Mouse (Mus musculus) myocyte (in vitro differentiated cells): ENCODE measurements around the gene Gm20388. TPM values are rescaled to one million over a fixed set of nuclear protein-coding genes. Genes with fewer than 3 reads are reported as not detected.

Experiments
- H3K27me3 ChIP-seq: one replicate; pipeline ENCODE4 v1.6.1; 2011; ENCODE audit not compliant: control insufficient read depth, insufficient read depth, insufficient read length
- H3K36me3 ChIP-seq: one replicate; pipeline ENCODE4 v1.6.1; 2011; ENCODE audit not compliant: control insufficient read depth, insufficient read depth
- H3K4me2 ChIP-seq: one replicate; pipeline ENCODE4 v1.6.1; 2011; ENCODE audit warnings: low read depth, control low read depth
- H3K4me3 ChIP-seq: one replicate; pipeline ENCODE4 v1.5.1; 2011; ENCODE audit warnings: mild to moderate bottlenecking, control low read depth, moderate library complexity
- H3K79me2 ChIP-seq: one replicate; pipeline ENCODE4 v1.6.1; 2011; ENCODE audit not compliant: control insufficient read depth, insufficient read depth
- H3ac ChIP-seq: one replicate; pipeline ENCODE4 v1.6.1; 2011; ENCODE audit not compliant: control insufficient read depth, insufficient read length
- CEBPB ChIP-seq: IDR thresholded peaks from 2 replicates; pipeline ENCODE4 v1.6.1; 2011; ENCODE audit warnings: mild to moderate bottlenecking, moderate library complexity; ENCODE audit not compliant: poor library complexity, insufficient read depth, severe bottlenecking
- E2F4 ChIP-seq: IDR thresholded peaks from one replicate; pipeline ENCODE4 v1.6.1; 2011; ENCODE audit warnings: mild to moderate bottlenecking, control low read depth, moderate library complexity; ENCODE audit not compliant: insufficient read depth
- MAX ChIP-seq: IDR thresholded peaks from one replicate; pipeline ENCODE4 v1.6.1; 2011; ENCODE audit warnings: low read depth, mild to moderate bottlenecking, control low read depth
- MYOD1 ChIP-seq, 3 experiments: IDR thresholded peaks; one replicate each; pipeline ENCODE4 v1.6.1; 2011; ENCODE audit warnings: control low read depth in 2 of 3, low read depth in 2 of 3, mild to moderate bottlenecking in 2 of 3, moderate library complexity in 1 of 3; ENCODE audit not compliant: insufficient read length in 2 of 3, control insufficient read depth in 1 of 3
- MYOG ChIP-seq, 3 experiments: IDR thresholded peaks; one replicate each; pipeline ENCODE4 v1.6.1; 2011; ENCODE audit warnings: control low read depth in 2 of 3, low read depth in 2 of 3, mild to moderate bottlenecking in 2 of 3; ENCODE audit not compliant: insufficient read length in 2 of 3, control insufficient read depth in 1 of 3, insufficient read depth in 1 of 3
- POLR2A ChIP-seq: IDR thresholded peaks from one replicate; pipeline ENCODE4 v1.6.1; 2011; ENCODE audit warnings: low read depth, mild to moderate bottlenecking, control low read depth, moderate library complexity; ENCODE audit not compliant: insufficient read length
- POLR2AphosphoS2 ChIP-seq: IDR thresholded peaks from one replicate; pipeline ENCODE4 v1.6.1; 2011; ENCODE audit warnings: low read depth, control low read depth; ENCODE audit not compliant: insufficient read length
- REST ChIP-seq: IDR thresholded peaks from one replicate; pipeline ENCODE4 v1.6.1; 2011; ENCODE audit warnings: mild to moderate bottlenecking, control low read depth, moderate library complexity; ENCODE audit not compliant: insufficient read depth, insufficient read length
- SRF ChIP-seq: IDR thresholded peaks from one replicate; pipeline ENCODE4 v1.6.1; 2011; ENCODE audit warnings: low read depth; ENCODE audit not compliant: control insufficient read depth, insufficient read length
- TCF12 ChIP-seq: IDR thresholded peaks from one replicate; pipeline ENCODE4 v1.6.1; 2011; ENCODE audit warnings: mild to moderate bottlenecking, control low read depth; ENCODE audit not compliant: poor library complexity, insufficient read depth, severe bottlenecking
- TCF3 ChIP-seq: IDR thresholded peaks from one replicate; pipeline ENCODE4 v1.6.1; 2011; ENCODE audit warnings: low read depth, control low read depth; ENCODE audit not compliant: insufficient read length
- USF1 ChIP-seq: IDR thresholded peaks from one replicate; pipeline ENCODE4 v1.6.1; 2011; ENCODE audit warnings: low read depth, mild to moderate bottlenecking, control low read depth, moderate library complexity
- polyA plus RNA-seq: library from polyadenylated mRNA; unstranded; fragments of >200 nt; fragmentation: generic; extraction: Trizol; gene quantifications from one replicate; pipeline ENCODE4 v1.2.1, GENCODE M21; 2012; ENCODE audit warnings: missing spikeins

Gm20388 gene
- polyA plus RNA-seq, 1 experiment: 15.3 TPM

GRCm38 (mm10) chr8:123635671-123636070 is 3725.0 kb downstream of the Gm20388 start:
- TF ChIP-seq CEBPB (no peak), MYOG (IDR thresholded peaks at IDR 0.05; ENCODE audit: control insufficient read depth in 1 of 3, insufficient read depth in 1 of 3, insufficient read length in 2 of 3, low read depth in 2 of 3) (no peak), POLR2A (no peak), MAX (no peak), REST (no peak)
- Histone ChIP-seq H3K4me2 (no peak overlapping the region), H3K36me3 (no peaks in the 10 kb centered on the region), H3ac (no peak overlapping the region), H3K4me3 (no peak overlapping the region), H3K27me3 (peaks cover 5% of the 10 kb centered on the region), H3K79me2 (no peaks in the 10 kb centered on the region)

DNA sequence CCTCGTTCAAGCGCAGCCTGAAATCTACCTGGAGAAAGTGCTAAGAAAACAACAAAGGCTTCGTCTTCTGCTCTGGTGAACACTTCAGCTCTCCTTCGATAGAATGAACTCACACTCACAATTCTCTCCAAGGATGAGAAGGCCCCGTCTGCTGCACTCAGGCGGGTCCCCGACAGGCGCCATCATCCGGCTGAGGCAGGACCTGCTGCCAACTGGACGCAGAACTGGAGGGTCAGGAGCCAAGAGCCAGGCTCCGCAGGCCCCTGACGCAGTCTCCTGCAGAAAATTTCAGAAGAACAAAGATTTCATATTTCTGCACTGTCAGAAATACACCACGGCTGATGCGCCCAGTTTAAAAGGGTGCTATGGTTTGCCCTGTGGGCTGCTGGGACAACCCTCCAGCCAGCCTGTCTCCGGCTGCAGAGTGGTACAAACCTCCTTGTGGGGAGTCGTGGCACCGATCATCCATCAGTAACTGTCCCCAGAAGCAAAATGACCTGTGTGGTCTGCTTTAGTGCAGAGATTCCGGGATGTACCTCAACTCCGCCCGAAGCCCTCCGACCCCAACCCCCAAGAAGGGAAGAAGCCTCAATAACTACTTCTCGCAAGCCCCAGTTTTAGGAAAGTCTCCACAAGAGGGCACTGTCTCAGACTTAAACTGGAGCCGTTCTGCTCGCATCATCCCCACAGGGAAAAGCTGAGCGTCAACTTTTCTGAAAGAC is 3732.8 kb downstream of the Gm20388 start:
- no peak overlapping the region for H3ac ChIP-seq
- peaks cover 6% of the 10 kb centered on the region for H3K27me3 ChIP-seq
- H3K79me2 ChIP-seq: no peaks in the 10 kb centered on the region
- H3K36me3 ChIP-seq: no peaks in the 10 kb centered on the region
- H3K4me3 ChIP-seq: no peak overlapping the region
- TF ChIP-seq MAX (no peak), POLR2A (no peak), MYOD1 (IDR thresholded peaks at IDR 0.05; ENCODE audit: control insufficient read depth in 1 of 3, insufficient read length in 2 of 3, low read depth in 2 of 3) (no peak), POLR2AphosphoS2 (no peak), CEBPB (no peak), TCF3 (no peak), REST (no peak), SRF (no peak), E2F4 (no peak)
- H3K4me2 ChIP-seq: no peak overlapping the region

GRCm38 (mm10) chr8:123645229-123645628 is 3734.6 kb downstream of the Gm20388 start:
- Histone ChIP-seq H3ac (no peak overlapping the region), H3K4me3 (no peak overlapping the region), H3K27me3 (peaks cover 5% of the 10 kb centered on the region), H3K4me2 (no peak overlapping the region), H3K79me2 (no peaks in the 10 kb centered on the region), H3K36me3 (no peaks in the 10 kb centered on the region)
- TF ChIP-seq MYOG (IDR thresholded peaks at IDR 0.05; ENCODE audit: control insufficient read depth in 1 of 3, insufficient read depth in 1 of 3, insufficient read length in 2 of 3, low read depth in 2 of 3) (no peak), POLR2A (no peak), REST (no peak), MYOD1 (IDR thresholded peaks at IDR 0.05; ENCODE audit: control insufficient read depth in 1 of 3, insufficient read length in 2 of 3, low read depth in 2 of 3) (no peak), SRF (no peak), CEBPB (no peak), E2F4 (no peak), USF1 (no peak), TCF3 (no peak), POLR2AphosphoS2 (no peak), TCF12 (no peak), MAX (no peak)

DNA sequence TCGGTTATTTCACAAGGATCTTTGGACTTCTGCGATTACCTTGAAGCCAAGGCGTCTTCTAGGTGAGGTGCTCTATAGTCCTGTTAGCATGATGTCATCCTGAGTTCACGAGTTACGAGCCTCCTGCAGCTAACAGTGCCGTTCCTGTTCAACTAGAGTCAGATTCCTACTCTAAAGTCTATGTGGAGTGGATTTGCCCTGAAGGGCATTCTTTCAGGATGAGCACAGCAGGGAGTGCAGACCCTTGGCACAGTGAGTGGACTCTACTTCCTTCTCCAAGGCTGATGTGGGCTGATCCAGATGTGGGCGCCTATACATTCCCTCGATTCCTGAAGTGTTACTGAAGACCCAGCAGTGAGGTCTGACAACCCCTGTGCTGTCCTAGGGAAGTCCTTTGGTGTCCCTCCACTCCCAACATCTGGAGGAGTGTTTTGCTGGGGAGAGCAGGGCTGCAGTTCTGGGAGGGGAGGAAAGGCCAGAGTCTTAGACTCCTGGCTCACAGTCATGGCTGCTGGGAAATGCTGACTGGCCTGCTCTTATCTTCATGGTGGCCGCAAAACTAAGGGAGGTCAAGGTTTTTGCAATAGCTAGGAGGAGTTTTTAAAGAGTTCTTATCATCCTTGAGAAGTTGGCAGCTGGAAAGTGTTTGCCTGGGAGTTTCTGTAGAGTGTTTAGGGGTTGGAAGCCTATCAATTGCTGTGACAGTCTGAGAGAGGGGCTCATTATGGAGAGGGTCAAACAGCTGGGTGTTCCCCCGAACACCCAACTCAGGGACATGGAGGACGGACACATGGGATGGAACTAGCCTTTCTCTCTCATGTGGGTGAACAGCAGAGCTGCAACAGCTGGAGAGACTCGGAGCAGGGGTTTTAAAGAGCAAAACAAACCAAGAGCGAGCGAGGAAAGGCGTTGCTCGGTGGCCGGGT is 3737.9 kb downstream of the Gm20388 start:
- H3K4me2 ChIP-seq: peak overlapping the region; percentile 62
- TF ChIP-seq POLR2A (no peak), USF1 (no peak), TCF12 (no peak), SRF (no peak), POLR2AphosphoS2 (no peak), MYOD1 (IDR thresholded peaks at IDR 0.05; ENCODE audit: control insufficient read depth in 1 of 3, insufficient read length in 2 of 3, low read depth in 2 of 3) (no peak)
- no peak overlapping the region for H3K4me3 ChIP-seq
- H3ac ChIP-seq: no peak overlapping the region
- H3K79me2 ChIP-seq: no peaks in the 10 kb centered on the region
- no peaks in the 10 kb centered on the region for H3K27me3 ChIP-seq
- no peaks in the 10 kb centered on the region for H3K36me3 ChIP-seq

- Histone ChIP-seq H3K27me3 (no peaks in the 10 kb centered on the region), H3K36me3 (no peaks in the 10 kb centered on the region), H3K79me2 (peaks cover 3% of the 10 kb centered on the region), H3K4me3 (no peak overlapping the region), H3ac (no peak overlapping the region), H3K4me2 (peak overlapping the region; percentile 62)
- TF ChIP-seq MYOD1 (IDR thresholded peaks at IDR 0.05; ENCODE audit: control insufficient read depth in 1 of 3, insufficient read length in 2 of 3, low read depth in 2 of 3) (no peak), POLR2A (no peak)
Measured at GRCm38 (mm10) chr8:123649483-123649882, 3738.8 kb downstream of the Gm20388 start.
